Comparison of ENCODE assay signal across 22 mouse cellular contexts in genomic region chr6:28102608-28103316, GRCm38 (mm10). TPM values are rescaled to one million over a fixed set of nuclear protein-coding genes. Genes with fewer than 3 reads are reported as not detected.
DNase-seq lines count a peak whose midpoint lies in the region; ATAC-seq and TF ChIP-seq lines count a peak whose summit lies in the region.
"Had no signal": no experiment of that assay in that cellular context is flagged by ENCODE, and none has a peak within 500 bp of the region (broad histone marks: within the 10 kb centered on the region; RNA-seq: fewer than 3 reads in every experiment).

No protein-coding gene starts in this region.

- no peak overlapping the region for H3K4me2 ChIP-seq in forebrain, embryonic 13.5 days
- H3K4me2 ChIP-seq in forebrain, embryonic 16.5 days (ENCODE audit: low read length), result no peak overlapping the region
- no peak overlapping the region for H3K4me2 ChIP-seq in midbrain, embryonic 14.5 days (ENCODE audit: low read length)
- H3K4me2 ChIP-seq in intestine, postnatal 0 days (replicated peaks; ENCODE audit: low read depth), result no peak overlapping the region
- H3K4me2 ChIP-seq: heart, embryonic 12.5 days had no signal

- no peak overlapping the region for H3K27ac ChIP-seq in forebrain, embryonic 13.5 days
- H3K27ac ChIP-seq in forebrain, embryonic 16.5 days (ENCODE audit: low read length), result no peak overlapping the region
- H3K27ac ChIP-seq in midbrain, embryonic 14.5 days (replicated peaks; ENCODE audit: low read depth, low read length), result no peak overlapping the region
- H3K27ac ChIP-seq in midbrain, embryonic 10.5 days (replicated peaks), result no peak overlapping the region
- no peak overlapping the region for H3K27ac ChIP-seq in intestine, postnatal 0 days (ENCODE audit: low read depth, low read length)
- H3K27ac ChIP-seq: embryonic facial prominence, embryonic 10.5 days; gastrocnemius, adult 2 months; hindbrain, embryonic 10.5 days had no signal

- 57% methylated on average over 9 of the region's 9 CpGs for WGBS in forebrain, embryonic 13.5 days
- 57% methylated on average over 9 of the region's 9 CpGs for WGBS in forebrain, embryonic 16.5 days
- WGBS in midbrain, embryonic 14.5 days, result 58% methylated on average over 9 of the region's 9 CpGs
- WGBS in midbrain, embryonic 10.5 days, result 71% methylated on average over 9 of the region's 9 CpGs
- 54% methylated on average over 9 of the region's 9 CpGs for WGBS in intestine, postnatal 0 days

- no peak overlapping the region for H3K4me3 ChIP-seq in forebrain, embryonic 13.5 days
- H3K4me3 ChIP-seq in forebrain, embryonic 16.5 days (replicated peaks; ENCODE audit: low read length), result no peak overlapping the region
- no peak overlapping the region for H3K4me3 ChIP-seq in midbrain, embryonic 14.5 days (replicated peaks; ENCODE audit: low read depth, low read length)
- H3K4me3 ChIP-seq in midbrain, embryonic 10.5 days, result no peak overlapping the region
- H3K4me3 ChIP-seq in intestine, postnatal 0 days (ENCODE audit: low read depth, low read length), result no peak overlapping the region
- H3K4me3 ChIP-seq: embryonic facial prominence, embryonic 10.5 days; gastrocnemius, adult 2 months; heart, embryonic 12.5 days; hindbrain, embryonic 10.5 days had no signal

- DNase-seq in midbrain, embryonic 14.5 days, result peak; percentile 5
- DNase-seq in midbrain, embryonic 10.5 days (ENCODE audit: low spot score), result no peak
- DNase-seq in embryo, embryonic 10.5 days (ENCODE audit: low spot score), result peak; percentile 42
- peak; percentile 41 for DNase-seq in mesoderm, embryonic 11.5 days (ENCODE audit: low read depth, low spot score)
- DNase-seq in lung, postnatal 14 days, result no peak
- DNase-seq: adrenal gland, postnatal 10 days; B cell, adult 2 months; cerebellum, adult 18-20 months; cerebellum, postnatal 10 days; forebrain, postnatal 0 days; gastrocnemius, adult 2 months; gastrocnemius, postnatal 25 days had no signal

- H3K9ac ChIP-seq in forebrain, embryonic 13.5 days, result no peak overlapping the region
- no peak overlapping the region for H3K9ac ChIP-seq in forebrain, embryonic 16.5 days (replicated peaks; ENCODE audit: low read depth, low read length)
- no peak overlapping the region for H3K9ac ChIP-seq in midbrain, embryonic 14.5 days (replicated peaks; ENCODE audit: low read length)
- no peak overlapping the region for H3K9ac ChIP-seq in intestine, postnatal 0 days (ENCODE audit: low read depth, low read length)
- H3K9ac ChIP-seq: forebrain, postnatal 0 days; heart, embryonic 12.5 days had no signal

- H3K9me3 ChIP-seq in forebrain, embryonic 13.5 days (replicated peaks), result no peaks in the 10 kb centered on the region
- no peaks in the 10 kb centered on the region for H3K9me3 ChIP-seq in forebrain, embryonic 16.5 days (ENCODE audit: control insufficient read depth, low read length)
- H3K9me3 ChIP-seq in midbrain, embryonic 14.5 days (ENCODE audit: control insufficient read depth, low read length), result no peaks in the 10 kb centered on the region
- H3K9me3 ChIP-seq in midbrain, embryonic 10.5 days (replicated peaks), result no peaks in the 10 kb centered on the region
- no peaks in the 10 kb centered on the region for H3K9me3 ChIP-seq in intestine, postnatal 0 days (ENCODE audit: control insufficient read depth)
- H3K9me3 ChIP-seq: embryonic facial prominence, embryonic 10.5 days; G1E; heart, embryonic 12.5 days; hindbrain, embryonic 10.5 days had no signal

- no peaks in the 10 kb centered on the region for H3K27me3 ChIP-seq in forebrain, embryonic 13.5 days
- no peaks in the 10 kb centered on the region for H3K27me3 ChIP-seq in forebrain, embryonic 16.5 days (replicated peaks; ENCODE audit: control insufficient read depth, insufficient read depth, low read length)
- H3K27me3 ChIP-seq in midbrain, embryonic 14.5 days (ENCODE audit: control insufficient read depth, insufficient read depth, low read length), result no peaks in the 10 kb centered on the region
- no peaks in the 10 kb centered on the region for H3K27me3 ChIP-seq in midbrain, embryonic 10.5 days (ENCODE audit: low read depth, poor library complexity, severe bottlenecking)
- no peaks in the 10 kb centered on the region for H3K27me3 ChIP-seq in intestine, postnatal 0 days (replicated peaks; ENCODE audit: control insufficient read depth, insufficient read depth, low read length)
- H3K27me3 ChIP-seq: heart, embryonic 12.5 days had no signal

- no peaks in the 10 kb centered on the region for H3K36me3 ChIP-seq in forebrain, embryonic 13.5 days (ENCODE audit: poor library complexity, severe bottlenecking)
- H3K36me3 ChIP-seq in forebrain, embryonic 16.5 days (ENCODE audit: control insufficient read depth, insufficient read depth), result no peaks in the 10 kb centered on the region
- no peaks in the 10 kb centered on the region for H3K36me3 ChIP-seq in midbrain, embryonic 14.5 days (ENCODE audit: control insufficient read depth, insufficient read depth, low read length)
- no peaks in the 10 kb centered on the region for H3K36me3 ChIP-seq in midbrain, embryonic 10.5 days
- H3K36me3 ChIP-seq in intestine, postnatal 0 days (ENCODE audit: control insufficient read depth, insufficient read depth), result no peaks in the 10 kb centered on the region
- H3K36me3 ChIP-seq: embryonic facial prominence, embryonic 10.5 days; G1E; heart, embryonic 12.5 days; hindbrain, embryonic 10.5 days had no signal

- peak; percentile 76; the same call in 1 of the 2 replicates for ATAC-seq in forebrain, embryonic 13.5 days
- no peak for ATAC-seq in forebrain, embryonic 16.5 days
- no peak for ATAC-seq in midbrain, embryonic 14.5 days (ENCODE audit: low FRiP score, low TSS enrichment)
- ATAC-seq in intestine, postnatal 0 days, result no peak
- ATAC-seq: CD4-positive, CD25-positive, alpha-beta regulatory T cell, adult 4 months; hindbrain, embryonic 16.5 days; inflammation-experienced regulatory T-cells, adult 6 months had no signal

- H3K4me1 ChIP-seq in forebrain, embryonic 13.5 days, result no peaks in the 10 kb centered on the region
- H3K4me1 ChIP-seq in forebrain, embryonic 16.5 days (replicated peaks; ENCODE audit: control insufficient read depth, insufficient read depth, low read length), result no peaks in the 10 kb centered on the region
- no peaks in the 10 kb centered on the region for H3K4me1 ChIP-seq in midbrain, embryonic 14.5 days (ENCODE audit: control insufficient read depth, insufficient read depth, low read length)
- H3K4me1 ChIP-seq in midbrain, embryonic 10.5 days, result no peaks in the 10 kb centered on the region
- no peaks in the 10 kb centered on the region for H3K4me1 ChIP-seq in intestine, postnatal 0 days (replicated peaks; ENCODE audit: control insufficient read depth, insufficient read depth, low read length)
- H3K4me1 ChIP-seq: embryonic facial prominence, embryonic 10.5 days; heart, embryonic 12.5 days had no signal

- TF ChIP-seq CTCF in intestine, postnatal 0 days (IDR thresholded peaks at IDR 0.05; ENCODE audit: low read depth), result no peak

RNA-seq across cellular contexts. Expression of gene Grm8, which starts 32.2 kb away (rescaled TPM):
- 2.8 and 3.2 TPM in 2 replicates for polyA plus RNA-seq in forebrain, embryonic 13.5 days (2015; fragmentation: Nextera tagmentation; extraction: Ambion mirVana)
- 3.3 and 7.1 TPM in 2 replicates for polyA plus RNA-seq in forebrain, embryonic 16.5 days (2015; fragmentation: Nextera tagmentation; extraction: Ambion mirVana)
- 10.0 and 12.1 TPM in 2 replicates for polyA plus RNA-seq in midbrain, embryonic 14.5 days (2014; fragmentation: Nextera tagmentation; extraction: Ambion mirVana)
- 0.93 and 1.7 TPM in 2 replicates for polyA plus RNA-seq in midbrain, embryonic 10.5 days (2016; fragmentation: Nextera tagmentation; extraction: Ambion mirVana)
- polyA plus RNA-seq in intestine, postnatal 0 days (2015; fragmentation: Nextera tagmentation; extraction: Ambion mirVana), result 1.1 and 1.3 TPM in 2 replicates
- polyA plus RNA-seq: G1E; inflammation-experienced regulatory T-cells, adult 6 months had no signal

Comparison
In these comparisons a context has a peak if more than half of its experiments do, and no peak if none do; other contexts are left out.
1. DNase-seq: peak in midbrain, embryonic 14.5 days (single experiment), embryo, embryonic 10.5 days (single experiment) and mesoderm, embryonic 11.5 days (single experiment); none in midbrain, embryonic 10.5 days (single experiment) and lung, postnatal 14 days (single experiment).